Mouse (Mus musculus): ENCODE results near the gene Loxl4. TPM values are rescaled to one million over a fixed set of nuclear protein-coding genes. Genes with fewer than 3 reads are reported as not detected.

Loxl4 gene
- total RNA-seq, 2 experiments from 2014 or later = not detected

DNA sequence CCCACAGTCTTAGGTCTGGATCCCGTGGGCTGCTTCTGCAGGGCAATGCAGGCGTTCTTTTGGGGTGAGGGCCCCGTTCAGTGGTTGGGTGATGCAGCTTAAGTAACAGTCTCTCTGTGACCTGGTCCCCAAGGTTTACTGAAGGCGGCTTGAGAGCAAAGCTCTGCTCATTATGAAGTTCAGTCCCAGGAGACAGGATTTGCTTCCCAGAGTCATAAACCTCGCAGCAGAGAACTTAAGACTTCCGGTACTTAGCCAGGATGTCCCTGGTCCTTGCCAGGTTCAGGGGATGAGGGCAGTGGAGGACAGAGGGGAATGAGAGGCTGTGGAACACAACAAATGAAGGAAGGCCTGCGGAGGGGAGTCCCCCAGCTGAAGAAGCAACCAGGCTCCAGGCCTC is 503 bp upstream of the Loxl4 start:
- ATAC-seq (replicated peaks; ENCODE audit: poor library complexity, severe bottlenecking) = no peak

DNA sequence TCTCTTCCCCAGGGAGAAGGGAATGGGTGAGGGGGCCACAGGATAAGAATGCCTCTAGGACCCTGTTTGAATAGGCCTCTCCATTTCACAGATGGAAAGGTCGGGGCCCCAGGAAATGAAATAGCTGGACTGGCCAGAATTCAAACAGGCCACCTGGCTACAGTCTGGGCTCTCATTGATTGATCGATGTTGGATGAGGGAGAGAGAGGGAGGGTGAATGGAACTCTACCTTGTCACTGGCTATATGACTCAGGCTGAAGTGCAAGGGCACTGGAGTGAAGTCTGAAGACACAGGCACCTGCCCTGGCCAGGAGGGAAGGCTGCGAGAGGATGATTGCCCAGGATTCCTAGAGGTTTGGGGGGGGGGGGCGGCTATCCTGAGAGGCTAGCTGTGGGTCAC is 867 bp downstream of the Loxl4 start:
- no peak for ATAC-seq (replicated peaks; ENCODE audit: poor library complexity, severe bottlenecking)

DNA sequence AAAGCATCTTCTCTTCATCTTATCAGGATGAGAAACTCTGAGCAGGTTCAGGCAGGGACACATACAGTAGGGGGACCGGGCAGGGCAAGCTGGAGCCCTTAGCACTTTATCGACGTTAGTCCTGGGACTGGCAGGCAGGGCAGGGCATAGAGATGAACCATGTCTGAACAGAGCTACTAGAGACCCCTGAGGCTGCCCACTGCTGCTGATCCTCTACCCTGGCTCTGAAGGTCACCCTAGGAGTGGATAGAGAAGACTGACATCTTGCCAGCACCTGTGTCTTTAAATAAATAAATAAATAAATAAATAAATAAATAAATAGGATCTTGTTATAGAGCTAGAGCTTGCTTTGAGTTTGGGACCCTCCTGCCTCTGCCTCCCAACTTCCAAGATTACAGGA is 2.9 kb downstream of the Loxl4 start:
- ATAC-seq (replicated peaks; ENCODE audit: poor library complexity, severe bottlenecking) = no peak

DNA sequence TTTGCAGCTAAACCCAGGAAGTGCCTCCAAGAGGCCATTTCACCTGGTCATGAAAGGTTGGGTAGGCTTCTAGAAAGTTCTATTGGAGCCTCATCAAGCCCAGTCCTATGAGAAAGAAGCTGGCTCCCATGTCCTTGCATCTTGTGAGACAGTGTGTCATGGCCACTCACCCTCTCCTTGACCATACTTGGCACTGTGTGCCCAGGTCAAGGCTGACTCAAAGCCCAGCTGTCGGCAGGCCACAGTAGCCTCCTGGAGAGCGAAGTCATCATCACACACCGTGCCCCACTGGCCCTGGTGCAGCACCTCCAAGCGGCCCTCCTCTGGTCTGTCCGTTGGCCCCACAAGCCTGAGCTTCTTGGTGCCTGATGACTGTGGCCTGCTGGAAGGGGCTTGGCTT is 4.5 kb downstream of the Loxl4 start:
- no peak for ATAC-seq (replicated peaks; ENCODE audit: poor library complexity, severe bottlenecking)

DNA sequence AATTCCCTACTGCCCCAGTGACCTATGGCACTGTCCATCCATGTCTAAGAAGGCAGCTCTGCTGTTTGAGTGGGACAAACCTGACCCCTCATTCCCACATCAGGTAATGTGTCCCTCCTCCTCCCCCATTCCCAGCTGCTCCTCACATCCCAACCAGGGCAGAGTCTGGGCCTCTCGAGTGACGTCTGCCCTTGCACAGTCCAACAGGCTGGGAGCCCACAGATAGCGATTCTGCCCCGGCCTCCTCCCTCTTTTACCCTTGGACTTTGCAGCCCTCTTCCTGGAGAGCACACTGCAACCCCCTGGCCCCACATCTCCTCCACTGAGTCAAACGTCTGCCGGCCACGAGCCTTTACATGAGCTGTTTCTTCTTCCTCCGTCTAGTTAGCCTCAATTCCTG is 10.0 kb downstream of the Loxl4 start:
- ATAC-seq (replicated peaks; ENCODE audit: poor library complexity, severe bottlenecking) = no peak

DNA sequence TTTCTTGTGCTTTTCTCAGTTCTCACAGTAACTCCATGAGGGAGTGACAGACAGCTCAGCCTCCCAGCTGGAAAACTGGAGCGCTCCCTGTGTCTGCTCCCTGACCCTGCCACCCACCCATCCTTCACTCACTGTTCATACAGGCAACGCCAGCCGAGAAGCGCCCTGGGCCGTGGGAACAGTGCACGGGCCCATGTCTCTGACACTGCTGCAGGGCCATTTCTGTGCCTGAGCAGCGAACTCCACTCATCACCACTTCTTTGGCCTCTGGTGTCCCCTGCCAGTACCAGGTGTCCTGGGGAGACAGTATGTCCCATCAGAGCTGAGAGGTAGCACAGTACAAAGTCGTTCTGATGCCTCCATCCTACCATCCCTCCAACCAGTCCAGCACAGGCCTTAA is 10.6 kb downstream of the Loxl4 start:
- no peak for ATAC-seq (replicated peaks; ENCODE audit: poor library complexity, severe bottlenecking)

DNA sequence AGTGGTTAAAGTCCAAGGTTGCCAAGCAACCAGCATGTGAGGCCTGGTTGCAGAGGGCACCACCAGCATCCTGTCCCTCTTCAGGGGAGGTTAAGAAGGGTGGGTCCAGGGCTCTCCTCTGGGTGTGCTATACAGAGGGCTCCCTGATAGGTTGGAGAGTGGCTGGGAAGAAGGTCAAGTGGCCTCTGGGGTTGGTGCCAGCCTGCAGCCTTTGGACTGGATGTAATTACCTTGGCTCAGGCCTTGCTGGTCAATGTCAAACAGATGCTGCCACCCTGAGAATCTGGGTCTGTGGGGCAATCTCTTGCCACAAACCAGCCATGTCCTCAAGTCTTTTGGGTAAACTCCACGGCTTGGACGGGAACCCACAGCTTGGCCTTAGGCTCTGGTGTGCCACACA is 11.2 kb downstream of the Loxl4 start:
- no peak for ATAC-seq (replicated peaks; ENCODE audit: poor library complexity, severe bottlenecking)

DNA sequence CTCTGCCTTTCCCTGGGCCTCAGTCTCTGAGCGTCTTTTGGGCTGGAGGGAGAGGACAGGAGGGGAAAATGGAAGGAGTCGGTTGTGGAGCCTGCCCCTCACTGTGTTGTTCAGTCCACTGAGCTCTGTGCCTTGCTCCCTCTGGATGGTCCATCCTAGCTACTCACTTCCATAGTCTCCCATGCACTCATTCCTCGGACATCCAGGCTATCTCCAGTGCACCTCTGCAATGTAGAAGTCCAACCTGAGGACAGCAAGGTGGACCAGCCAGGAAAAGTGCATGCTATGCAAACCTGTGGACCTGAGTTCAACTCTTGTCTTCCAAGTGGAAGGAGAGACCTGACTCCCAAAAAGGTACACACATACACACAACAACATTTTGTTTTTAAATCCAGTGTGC is 12.0 kb downstream of the Loxl4 start:
- no peak for ATAC-seq (replicated peaks; ENCODE audit: poor library complexity, severe bottlenecking)

DNA sequence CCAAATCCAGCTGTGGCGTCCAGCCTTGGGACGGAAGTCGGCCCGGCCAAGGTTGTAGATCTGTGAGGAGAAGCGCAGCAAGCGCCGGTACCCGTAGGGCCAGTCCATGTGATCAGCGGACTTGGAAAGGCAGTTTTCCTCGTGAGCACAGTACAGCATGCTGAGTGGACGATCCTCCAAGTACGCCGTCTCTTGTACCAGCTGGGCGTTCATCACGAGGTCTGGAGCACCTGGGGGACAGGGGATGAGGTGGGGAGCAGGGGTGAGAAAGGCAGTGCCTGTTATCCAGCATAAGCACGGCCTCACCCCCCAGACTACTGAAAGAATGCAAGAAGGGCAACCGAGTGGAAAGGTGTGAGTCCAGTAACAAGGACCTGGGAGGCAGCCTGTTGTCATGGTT is 12.7 kb downstream of the Loxl4 start:
- no peak for ATAC-seq (replicated peaks; ENCODE audit: poor library complexity, severe bottlenecking)

DNA sequence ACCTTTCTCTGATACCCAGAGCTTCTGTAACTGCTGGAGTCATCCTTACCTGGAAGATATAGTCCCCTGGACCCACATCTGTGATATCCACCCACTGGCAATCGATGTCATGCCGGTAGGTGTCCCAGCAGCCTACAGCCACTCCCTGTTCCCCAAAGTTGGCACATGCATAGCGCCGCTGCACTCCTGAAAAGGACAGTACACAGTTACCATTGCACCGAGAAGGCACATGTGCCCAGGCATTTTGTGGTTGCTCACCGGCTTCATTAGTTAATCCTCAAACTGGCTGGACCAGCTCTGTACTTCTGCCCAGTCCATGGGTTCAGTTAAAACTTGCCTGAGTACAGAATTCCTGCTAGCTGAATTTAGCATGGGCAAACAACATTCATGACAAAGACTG is 14.7 kb downstream of the Loxl4 start:
- ATAC-seq (replicated peaks; ENCODE audit: poor library complexity, severe bottlenecking) = no peak

DNA sequence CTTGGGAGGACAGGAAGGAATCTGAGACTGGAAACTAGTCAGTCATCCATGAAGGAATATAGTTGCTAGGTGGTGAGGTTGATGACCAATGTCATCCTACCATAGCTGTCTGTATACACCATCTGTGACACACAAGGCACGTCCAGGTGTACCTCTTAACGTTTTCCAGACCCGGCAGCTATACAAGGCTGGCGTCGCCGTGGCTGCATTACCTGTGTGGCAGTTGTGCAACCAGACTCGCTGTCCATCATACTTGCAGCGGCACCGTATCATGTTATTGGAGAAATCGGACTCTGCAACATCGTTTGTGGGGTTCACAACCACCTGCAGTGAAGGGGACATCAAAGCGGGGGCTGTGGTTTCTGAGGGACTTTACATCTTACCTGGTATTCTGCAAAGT is 15.3 kb downstream of the Loxl4 start:
- ATAC-seq (replicated peaks; ENCODE audit: poor library complexity, severe bottlenecking) = no peak

DNA sequence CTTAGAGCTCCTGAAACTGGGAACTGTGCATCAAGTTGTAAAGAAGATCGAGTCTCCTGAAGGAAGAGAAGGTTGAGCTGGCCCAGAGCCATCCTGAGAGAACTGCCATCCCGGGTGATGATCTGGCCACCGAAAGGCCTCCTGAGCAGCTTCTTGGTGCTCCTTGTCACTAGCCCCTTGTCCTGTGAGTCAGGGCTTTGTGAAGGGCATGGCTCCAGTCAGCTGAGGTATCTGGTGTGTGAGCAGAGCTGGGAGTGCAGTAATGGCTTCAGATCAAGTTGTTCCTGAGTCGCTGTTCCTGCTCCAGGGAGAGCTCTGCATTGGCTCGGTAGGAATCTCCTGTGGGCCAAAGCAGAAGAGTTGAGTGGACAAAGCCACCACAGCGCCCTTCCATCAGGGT is 17.5 kb downstream of the Loxl4 start:
- ATAC-seq (replicated peaks; ENCODE audit: poor library complexity, severe bottlenecking) = no peak

DNA sequence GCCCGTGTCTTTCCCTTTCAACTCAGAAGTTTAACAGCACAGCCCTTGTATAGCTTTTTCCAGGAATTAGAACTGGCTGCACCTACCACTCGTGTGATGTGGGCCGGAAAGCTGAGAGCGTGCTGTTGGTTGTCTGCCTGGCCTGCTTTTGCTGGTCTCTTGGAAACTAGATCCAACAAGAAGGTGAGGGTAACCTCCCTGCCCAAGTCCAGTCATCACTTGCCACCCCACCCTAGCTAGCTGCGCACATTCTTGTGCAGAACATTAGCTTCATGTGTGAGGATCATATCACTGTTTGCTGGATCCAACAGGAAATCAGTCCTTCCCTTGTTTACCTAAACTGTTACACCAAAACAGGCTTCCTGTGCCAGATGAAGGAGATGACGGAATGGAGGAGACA is 19.2 kb downstream of the Loxl4 start:
- no peak for ATAC-seq (replicated peaks; ENCODE audit: poor library complexity, severe bottlenecking)

DNA sequence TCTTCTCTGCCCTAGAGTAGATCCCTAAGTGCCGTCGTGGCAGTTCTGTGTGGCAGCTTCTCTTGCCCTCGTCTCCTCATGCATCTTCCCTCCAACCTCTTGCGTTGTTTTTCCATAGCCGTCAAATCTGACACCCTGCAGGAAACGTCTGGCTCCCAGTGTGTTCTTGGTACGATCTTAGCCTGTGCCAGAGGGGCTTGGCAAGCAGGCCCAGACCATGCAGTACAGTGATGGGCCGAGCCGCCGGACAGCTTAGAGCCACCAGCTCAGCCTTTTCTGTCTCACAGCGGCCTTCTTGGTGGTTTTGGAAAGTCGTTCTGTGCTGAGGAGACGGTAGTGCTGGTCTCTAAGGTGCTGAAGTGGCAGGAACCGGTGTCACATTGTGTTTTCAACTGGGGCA is 21.1 kb downstream of the Loxl4 start:
- no peak for ATAC-seq (replicated peaks; ENCODE audit: poor library complexity, severe bottlenecking)

DNA sequence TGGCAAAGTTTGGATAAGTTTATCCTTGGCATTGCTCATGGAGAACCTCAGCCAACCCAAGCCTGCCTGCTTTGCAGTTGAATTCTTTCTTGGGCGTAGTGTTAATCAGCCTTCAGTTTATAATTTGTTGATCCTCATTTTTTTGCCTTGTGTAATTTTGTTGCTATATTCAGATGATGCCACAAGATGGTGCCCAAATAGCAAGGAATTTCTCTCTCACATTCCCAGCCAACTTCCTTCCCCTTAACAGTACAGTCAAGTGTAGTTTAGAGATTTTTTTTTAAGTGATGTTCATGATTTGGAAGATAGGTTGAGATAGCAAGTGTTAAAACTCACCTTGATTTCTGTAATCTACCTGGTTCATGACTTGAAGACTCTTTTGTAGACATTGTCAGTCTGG is 23.4 kb downstream of the Loxl4 start:
- ATAC-seq (replicated peaks; ENCODE audit: poor library complexity, severe bottlenecking) = no peak

DNA sequence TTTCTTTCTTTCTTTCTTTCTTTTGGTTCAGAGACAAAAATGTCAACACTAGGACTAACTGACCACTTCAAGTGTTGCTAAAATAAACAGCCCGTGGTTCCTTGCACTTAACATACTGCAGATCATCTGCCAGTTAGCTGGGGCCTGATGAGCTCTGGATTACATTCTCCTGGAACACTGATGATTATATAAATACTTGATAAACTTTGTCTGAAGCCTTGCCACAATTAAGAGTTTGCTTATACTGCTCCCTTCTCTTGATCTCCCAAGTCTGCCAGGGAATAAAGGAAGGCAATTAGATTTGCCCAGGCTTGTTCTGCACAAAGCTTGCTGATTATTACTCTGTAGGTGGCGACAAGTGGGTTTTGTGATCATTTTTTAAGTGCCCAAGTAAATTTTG is 24.9 kb downstream of the Loxl4 start:
- no peak for ATAC-seq (replicated peaks; ENCODE audit: poor library complexity, severe bottlenecking)

DNA sequence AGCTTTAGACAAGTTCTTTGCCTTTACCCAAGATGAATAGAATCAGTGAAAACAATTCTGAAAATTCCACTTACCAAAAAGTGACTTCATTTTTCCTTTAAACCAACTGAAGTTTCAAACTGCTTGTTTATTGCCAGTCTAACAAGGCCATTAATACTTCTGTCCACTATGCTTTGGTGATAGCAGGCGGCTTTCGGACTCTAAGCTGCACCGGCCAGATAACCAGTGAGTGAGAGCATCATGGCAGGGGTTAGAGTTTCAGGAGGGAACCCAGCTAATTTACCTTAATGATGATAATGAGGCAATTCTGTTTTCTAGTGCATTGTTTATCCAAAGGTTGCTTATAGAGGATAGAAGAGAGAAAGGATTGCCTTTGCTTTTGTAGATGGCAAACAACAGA is 28.4 kb downstream of the Loxl4 start:
- no peak for ATAC-seq (replicated peaks; ENCODE audit: poor library complexity, severe bottlenecking)

DNA sequence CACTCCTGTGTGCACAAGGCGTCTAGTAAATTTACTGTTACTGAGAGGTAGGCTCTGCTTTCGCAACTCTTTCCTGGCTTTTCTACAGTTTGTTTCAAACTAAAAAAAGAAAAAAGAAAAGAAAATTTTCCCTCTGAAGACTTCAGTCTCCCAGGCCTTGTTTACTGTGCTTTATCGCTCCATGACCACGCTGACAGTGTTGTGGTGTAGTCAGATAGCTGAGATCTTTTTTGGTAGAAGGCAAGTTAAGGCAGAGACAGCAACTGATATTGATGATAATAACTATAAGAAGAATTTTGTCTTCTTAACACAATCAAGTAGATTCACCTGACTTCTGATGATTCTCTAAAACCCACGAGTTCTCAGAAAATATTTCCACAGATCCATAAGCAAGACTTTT is 28.9 kb downstream of the Loxl4 start:
- ATAC-seq (replicated peaks; ENCODE audit: poor library complexity, severe bottlenecking) = no peak

DNA sequence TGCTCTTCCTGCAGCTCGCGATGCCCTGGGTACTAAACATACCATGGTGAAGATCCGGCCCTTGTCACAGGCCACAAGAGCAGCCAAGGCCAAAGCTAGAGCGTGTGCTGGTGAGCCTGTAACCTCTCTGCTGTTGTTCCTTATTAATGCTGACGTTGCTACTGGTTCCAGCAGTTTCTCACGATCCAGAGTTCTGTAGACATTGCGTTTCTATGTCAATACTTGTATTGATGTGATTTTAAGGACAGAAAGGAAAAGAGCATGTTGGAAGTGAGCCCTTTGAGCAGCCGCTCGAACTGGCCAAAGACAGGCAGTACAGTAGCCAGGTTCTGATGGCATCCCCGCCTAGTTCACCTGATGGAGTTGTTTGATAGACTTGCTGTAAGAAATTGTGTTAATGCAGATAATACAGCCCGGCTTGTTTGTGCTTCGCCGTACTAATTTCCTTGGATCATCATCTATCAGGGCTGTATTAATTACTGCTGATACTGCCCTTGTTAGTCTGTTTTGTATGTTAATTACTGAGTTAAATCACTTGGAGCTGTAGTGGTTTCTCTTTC is 29.7 kb downstream of the Loxl4 start:
- ATAC-seq (replicated peaks; ENCODE audit: poor library complexity, severe bottlenecking) = no peak

DNA sequence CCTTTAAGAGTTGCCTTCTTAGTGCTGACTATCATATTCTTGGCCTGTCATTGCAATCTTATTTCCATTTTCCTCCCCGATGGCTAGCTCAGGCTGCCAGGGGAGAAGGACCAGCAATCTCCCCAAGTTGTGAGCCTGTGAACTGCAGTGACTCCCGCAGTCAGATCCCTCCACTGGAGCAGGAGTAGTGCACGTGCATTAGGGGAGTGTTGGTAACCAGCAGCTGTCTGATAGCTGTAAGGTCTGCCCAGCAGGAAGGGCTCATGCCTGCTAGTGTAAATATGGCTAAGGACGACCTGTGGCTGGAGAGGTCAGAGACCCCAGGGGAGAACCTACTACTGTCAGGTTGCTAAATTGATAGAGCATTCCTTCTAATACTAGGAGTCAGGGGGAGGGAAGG is 31.9 kb downstream of the Loxl4 start:
- ATAC-seq (replicated peaks; ENCODE audit: poor library complexity, severe bottlenecking) = no peak

DNA sequence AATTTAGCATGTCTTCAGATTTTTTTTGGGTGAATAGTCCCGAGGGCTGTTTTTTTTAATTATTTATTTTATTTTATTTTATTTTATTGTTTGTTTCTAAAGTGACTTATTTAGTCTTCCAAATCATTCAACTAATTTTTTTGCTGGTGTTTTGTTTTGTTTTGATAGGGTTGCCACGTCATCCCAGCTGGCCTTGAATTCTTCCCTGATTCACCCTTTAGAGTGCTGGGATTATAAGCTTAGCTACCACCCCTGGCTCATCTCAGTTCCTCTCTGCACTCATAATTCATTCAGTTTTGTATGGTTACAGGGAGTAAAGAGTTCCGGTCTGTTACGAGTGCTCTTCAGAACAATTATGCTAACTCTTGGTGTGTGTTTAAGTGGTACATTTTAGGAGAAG is 34.0 kb downstream of the Loxl4 start:
- ATAC-seq (replicated peaks; ENCODE audit: poor library complexity, severe bottlenecking) = no peak

DNA sequence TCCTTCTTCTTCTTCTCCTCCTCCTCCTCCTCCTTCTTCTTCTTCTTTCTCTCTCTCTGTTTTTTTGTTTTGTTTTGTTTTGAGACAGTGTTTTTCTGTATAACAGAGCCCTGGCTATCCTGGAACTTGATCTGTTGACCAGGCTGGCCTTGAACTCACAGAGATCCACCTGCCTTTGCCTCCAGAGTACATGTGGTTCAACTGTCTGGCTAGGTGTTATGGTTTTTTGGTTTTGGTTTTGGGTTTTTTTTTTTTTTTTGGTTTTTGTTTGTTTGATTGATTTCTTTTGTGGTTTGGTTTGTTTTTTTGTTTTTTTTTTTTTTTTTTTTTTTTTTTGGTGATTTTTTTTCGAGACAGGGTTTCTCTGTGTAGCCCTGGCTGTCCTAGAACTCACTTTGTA is 35.8 kb downstream of the Loxl4 start:
- ATAC-seq (replicated peaks; ENCODE audit: poor library complexity, severe bottlenecking) = no peak

DNA sequence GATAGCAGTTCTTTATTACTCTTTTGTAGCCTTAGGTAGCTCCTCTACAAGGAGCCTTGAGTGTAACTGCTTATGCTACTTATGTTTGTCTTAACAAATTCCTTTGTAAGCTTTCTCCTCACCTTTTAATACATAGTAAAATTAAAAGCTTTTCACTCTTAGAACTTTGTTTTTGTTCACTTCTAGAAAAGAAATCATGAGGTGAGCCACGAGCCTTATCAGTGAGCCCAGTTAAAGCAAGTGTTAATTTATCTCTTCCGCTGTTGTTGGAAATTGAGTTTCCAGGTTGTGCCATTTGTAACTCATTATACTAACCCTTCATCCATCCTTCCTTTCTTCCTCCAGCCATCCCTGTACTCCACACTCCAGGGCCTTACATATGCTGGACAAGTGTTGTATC is 37.3 kb downstream of the Loxl4 start:
- no peak for ATAC-seq (replicated peaks; ENCODE audit: poor library complexity, severe bottlenecking)
